Mouse (Mus musculus) R1 (cell line): ENCODE results near the gene Commd1.

Experiments used
- DNase-seq: peaks from one replicate; pipeline ENCODE4 v3.0.0-alpha.2; 2018; ENCODE audit warnings: low read depth, low spot score

Gene Commd1

GRCm38 (mm10) chr11:22860335-22861227 is 121.6 kb downstream of the Commd1 start, which contains the start of gene B3gnt2:
B3gnt2 (minus strand) TSS chr11:22860961.
- peak; percentile 80 for DNase-seq

GRCm38 (mm10) chr11:22859633-22860334 is 122.4 kb downstream of the Commd1 start:
- peak; percentile 91 for DNase-seq

GRCm38 (mm10) chr11:22859301-22859632 is 122.9 kb downstream of the Commd1 start:
- DNase-seq: no peak

- DNase-seq: no peak
Observed at GRCm38 (mm10) chr11:22858441-22859300, 123.5 kb downstream of the Commd1 start.

- DNase-seq: no peak
Observed at GRCm38 (mm10) chr11:22857705-22858440, 124.3 kb downstream of the Commd1 start.

- no peak for DNase-seq
Observed at GRCm38 (mm10) chr11:22857106-22857704, 125.0 kb downstream of the Commd1 start.

DNA sequence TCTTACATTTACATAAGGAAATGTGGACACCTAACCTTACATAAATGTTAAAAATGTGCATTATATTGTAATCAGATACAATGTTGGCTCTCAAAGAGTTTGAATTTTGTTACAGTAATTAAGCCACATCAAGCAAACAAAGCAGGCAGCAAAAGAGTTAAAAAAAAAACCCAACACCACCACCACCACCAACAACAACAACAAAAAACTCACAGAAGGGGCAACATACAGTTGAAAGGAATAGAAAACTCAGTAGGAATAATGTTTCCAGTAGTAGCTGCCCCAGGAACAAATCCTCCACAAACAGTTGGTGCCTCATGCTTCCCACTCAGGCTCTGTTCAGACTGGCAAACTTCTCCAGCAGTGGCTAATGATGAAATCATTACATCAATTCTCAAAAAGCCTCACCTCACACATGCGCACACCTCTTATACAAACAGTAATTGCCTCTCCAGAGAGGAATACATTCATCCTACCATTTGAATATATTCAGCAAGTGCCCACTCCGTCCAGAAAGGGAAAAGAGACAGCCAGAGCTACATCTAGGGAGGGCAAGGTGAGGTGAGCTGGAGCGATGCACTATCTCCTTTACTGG is 125.7 kb downstream of the Commd1 start:
- DNase-seq: no peak

DNA sequence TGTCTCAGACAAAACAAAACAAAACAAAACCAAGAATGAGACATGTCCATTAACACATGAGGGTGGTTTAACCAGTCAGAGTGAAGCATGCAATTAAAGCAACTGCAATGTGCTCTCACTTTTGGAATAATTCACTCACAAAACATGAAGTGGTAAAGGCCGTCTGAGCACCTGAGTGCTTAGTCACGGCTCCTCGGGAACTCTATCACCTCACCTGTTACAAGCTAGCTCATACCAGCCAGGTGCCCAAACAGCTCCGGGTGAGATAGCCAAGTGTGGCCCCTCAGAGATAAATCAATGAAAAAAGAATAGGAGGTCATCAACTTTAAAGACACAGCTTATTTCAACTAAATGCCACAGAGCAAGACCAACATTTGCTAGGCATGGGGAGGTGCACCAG is 127.6 kb downstream of the Commd1 start:
- no peak for DNase-seq

- DNase-seq: no peak
Observed at GRCm38 (mm10) chr11:22853477-22854157, 128.6 kb downstream of the Commd1 start.

DNA sequence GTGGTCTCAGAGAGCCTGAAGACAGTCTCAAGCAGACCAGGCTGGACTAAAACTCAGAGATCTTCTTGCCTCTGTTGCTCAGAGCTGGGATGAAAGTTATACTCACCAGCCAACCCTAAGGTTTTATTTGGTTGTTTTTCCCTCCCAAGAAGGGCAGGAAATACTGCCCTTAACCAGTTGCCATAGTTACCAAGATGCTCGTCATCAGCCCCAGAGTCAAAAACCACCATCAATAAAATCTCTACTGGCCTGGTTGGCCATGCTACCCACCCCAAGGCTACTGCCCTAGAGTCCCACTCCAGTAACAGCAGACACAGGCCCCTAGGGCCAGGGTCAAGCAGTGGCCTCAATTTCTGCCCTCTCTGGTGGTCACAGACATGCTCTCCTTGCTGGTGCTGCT is 129.7 kb downstream of the Commd1 start:
- DNase-seq: no peak

- peak; percentile 88 for DNase-seq
Observed at GRCm38 (mm10) chr11:22851416-22851815, 130.8 kb downstream of the Commd1 start.

GRCm38 (mm10) chr11:22850077-22850476 is 132.1 kb downstream of the Commd1 start:
- DNase-seq: no peak

GRCm38 (mm10) chr11:22848649-22849195 is 133.5 kb downstream of the Commd1 start:
- no peak for DNase-seq

- DNase-seq: no peak
Observed at GRCm38 (mm10) chr11:22847732-22848648, 134.2 kb downstream of the Commd1 start.

DNA sequence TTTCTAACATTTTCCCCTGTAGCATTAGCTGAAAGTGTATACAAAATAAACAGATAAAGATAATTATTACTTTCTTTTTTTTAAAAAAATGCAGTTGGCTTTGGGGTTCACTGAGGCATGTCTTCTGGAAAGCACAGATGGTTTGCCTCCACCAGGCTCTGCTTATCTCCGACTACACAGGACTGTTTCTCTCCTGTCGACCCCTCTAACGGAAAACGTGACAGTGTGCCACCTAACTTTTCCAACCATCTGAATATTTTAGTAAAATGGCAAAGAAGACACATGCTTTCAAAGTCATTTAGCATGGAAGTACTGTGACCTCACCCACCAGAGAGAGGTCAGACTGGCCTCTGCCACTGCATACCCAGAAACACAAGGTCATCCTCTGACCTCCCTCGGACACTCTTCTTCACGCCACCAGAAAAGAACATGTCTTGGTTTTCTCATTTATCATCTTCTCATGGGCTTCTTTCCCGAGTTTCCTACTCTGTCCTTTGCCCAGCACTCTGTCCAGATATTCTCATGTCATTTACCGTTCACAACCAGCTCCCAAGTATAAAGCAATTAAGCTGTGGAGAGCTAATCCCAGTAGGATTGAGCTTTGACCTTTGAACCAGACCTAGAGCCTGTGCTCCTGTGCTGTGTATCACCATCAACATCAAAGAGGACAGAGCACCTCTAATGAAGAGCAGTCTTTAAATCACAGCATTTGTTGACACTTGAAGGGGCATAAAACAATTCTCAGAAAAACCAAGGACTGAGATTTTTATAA is 135.0 kb downstream of the Commd1 start:
- no peak for DNase-seq
